Mouse (Mus musculus): ENCODE data around the gene Vps36. TPM values are rescaled to one million over a fixed set of nuclear protein-coding genes. Genes with fewer than 3 reads are reported as not detected.

Vps36 gene
- total and polyA plus RNA-seq, 3 experiments, result 21.7 to 27.9 TPM; not detected in 1

DNA sequence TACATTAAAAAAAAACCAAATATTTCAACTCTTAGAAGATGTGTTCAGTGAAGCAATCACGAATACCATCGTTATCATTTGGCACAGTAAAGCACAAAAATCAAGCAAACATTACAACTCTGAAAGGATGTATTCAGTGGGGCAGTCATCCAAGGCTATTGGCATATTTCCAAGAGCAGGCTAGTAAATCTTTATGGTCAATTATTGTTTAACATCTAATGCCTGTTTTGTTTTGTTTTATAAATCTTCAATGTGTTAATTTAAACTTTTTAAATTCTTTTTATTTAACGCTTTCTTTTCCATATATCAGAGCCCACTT, 42.3 kb upstream of the Vps36 start:
- no peaks in the 10 kb centered on the region for H3K79me2 ChIP-seq (ENCODE audit: control insufficient read depth, insufficient read depth, low read length, poor library complexity)
- TF ChIP-seq JUND (IDR thresholded peaks at IDR 0.05; ENCODE audit: low read depth, low read length) (no peak), GABPA (IDR thresholded peaks at IDR 0.05; ENCODE audit: low read depth, low read length) (no peak), HCFC1 (IDR thresholded peaks at IDR 0.05; ENCODE audit: low read depth, low read length) (no peak), SIN3A (IDR thresholded peaks at IDR 0.05; ENCODE audit: low read length) (no peak), POLR2A (IDR thresholded peaks at IDR 0.05; ENCODE audit: control insufficient read depth in 1 of 2, insufficient read depth in 1 of 2, low read depth in 1 of 2, low read length in 2 of 2, poor library complexity in 1 of 2) (no peak), TAL1 (IDR thresholded peaks at IDR 0.05; ENCODE audit: low read length) (no peak), POLR2AphosphoS5 (IDR thresholded peaks at IDR 0.05; ENCODE audit: borderline replicate concordance, low read depth, low read length) (no peak), E2F4 (IDR thresholded peaks at IDR 0.05; ENCODE audit: borderline replicate concordance, low read depth, low read length) (no peak), MYB (IDR thresholded peaks at IDR 0.05; ENCODE audit: low read depth, low read length) (no peak), CHD2 (IDR thresholded peaks at IDR 0.05; ENCODE audit: low read length) (no peak), EP300 (IDR thresholded peaks at IDR 0.05; ENCODE audit: low read depth in 1 of 2, low read length in 2 of 2) (no peak), USF2 (IDR thresholded peaks at IDR 0.05; ENCODE audit: borderline replicate concordance in 1 of 2, insufficient read depth in 1 of 2, low read depth in 1 of 2, low read length in 2 of 2) (no peak), ZNF384 (IDR thresholded peaks at IDR 0.05; ENCODE audit: low read depth, low read length) (no peak), NELFE (IDR thresholded peaks at IDR 0.05; ENCODE audit: low read depth, low read length) (no peak), MAFK (IDR thresholded peaks at IDR 0.05; ENCODE audit: borderline replicate concordance, low read depth, low read length) (no peak), CHD1 (IDR thresholded peaks at IDR 0.05; ENCODE audit: low read depth, low read length) (no peak), CTCF (IDR thresholded peaks at IDR 0.05 in 2 of 3, conservative IDR thresholded peaks at IDR 0.05 in 1 of 3; ENCODE audit: control insufficient read depth in 1 of 3, insufficient read depth in 1 of 3, low read depth in 2 of 3, low read length in 3 of 3, poor library complexity in 1 of 3, severe bottlenecking in 1 of 3) (no peak), RCOR1 (IDR thresholded peaks at IDR 0.05; ENCODE audit: low read depth, low read length) (no peak), ETS1 (IDR thresholded peaks at IDR 0.05; ENCODE audit: low read depth, low read length) (no peak), ZC3H11A (IDR thresholded peaks at IDR 0.05; ENCODE audit: low read depth, low read length) (no peak)
- H3K4me3 ChIP-seq (ENCODE audit: control insufficient read depth in 1 of 2, insufficient read depth in 1 of 2, low read depth in 2 of 2, low read length in 2 of 2), result no peak overlapping the region
- H3K4me1 ChIP-seq (ENCODE audit: control insufficient read depth in 1 of 2, insufficient read depth in 2 of 2, low read length in 2 of 2), result no peaks in the 10 kb centered on the region
- H3K27me3 ChIP-seq (ENCODE audit: control insufficient read depth in 1 of 2, insufficient read depth in 2 of 2, low read length in 2 of 2), result no peaks in the 10 kb centered on the region
- H3K36me3 ChIP-seq (ENCODE audit: control insufficient read depth in 1 of 2, insufficient read depth in 2 of 2, low read length in 2 of 2), result no peaks in the 10 kb centered on the region
- no peak for DNase-seq (ENCODE audit: low read depth, low spot score)
- H3K27ac ChIP-seq (ENCODE audit: control insufficient read depth, low read depth, low read length), result no peak overlapping the region
- H3K9me3 ChIP-seq (replicated peaks; ENCODE audit: insufficient read depth, low read length), result no peaks in the 10 kb centered on the region
- no peak overlapping the region for H3K9ac ChIP-seq (ENCODE audit: control insufficient read depth, low read depth, low read length, poor library complexity, severe bottlenecking)

DNA sequence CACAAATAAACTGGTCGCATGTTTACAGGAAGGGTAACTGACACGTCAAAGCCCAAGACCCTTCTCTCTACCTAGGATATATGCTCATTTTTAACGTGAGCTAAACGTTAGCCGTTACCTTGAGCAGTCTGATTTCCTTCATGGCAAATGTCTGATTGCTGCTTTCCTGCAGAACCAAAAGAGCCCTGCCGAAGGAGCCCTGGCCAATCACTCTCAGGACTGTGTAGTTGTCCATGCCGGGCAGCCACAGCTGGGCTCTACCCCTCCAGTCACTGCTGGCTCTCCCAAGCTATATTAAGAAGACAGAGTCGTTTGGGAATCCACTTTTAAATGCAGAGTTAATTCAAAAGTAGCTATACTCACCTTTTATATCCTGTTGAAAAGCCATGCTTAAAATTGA, 30.4 kb upstream of the Vps36 start:
- Histone ChIP-seq H3K27me3 (ENCODE audit: control insufficient read depth in 1 of 2, insufficient read depth in 2 of 2, low read length in 2 of 2) (no peaks in the 10 kb centered on the region), H3K4me3 (ENCODE audit: control insufficient read depth in 1 of 2, insufficient read depth in 1 of 2, low read depth in 2 of 2, low read length in 2 of 2) (no peak overlapping the region), H3K79me2 (ENCODE audit: control insufficient read depth, insufficient read depth, low read length, poor library complexity) (no peaks in the 10 kb centered on the region), H3K9ac (ENCODE audit: control insufficient read depth, low read depth, low read length, poor library complexity, severe bottlenecking) (no peak overlapping the region), H3K4me1 (ENCODE audit: control insufficient read depth in 1 of 2, insufficient read depth in 2 of 2, low read length in 2 of 2) (peaks cover 0 to 5% of the 10 kb centered on the region in 2 experiments; a peak in 2 of 4 replicates), H3K36me3 (ENCODE audit: control insufficient read depth in 1 of 2, insufficient read depth in 2 of 2, low read length in 2 of 2) (peaks cover 0 to 3% of the 10 kb centered on the region in 2 experiments; a peak in 2 of 4 replicates), H3K9me3 (replicated peaks; ENCODE audit: insufficient read depth, low read length) (no peaks in the 10 kb centered on the region), H3K27ac (ENCODE audit: control insufficient read depth, low read depth, low read length) (no peak overlapping the region)
- no peak for DNase-seq (ENCODE audit: low read depth, low spot score)
- TF ChIP-seq GATA1 (IDR thresholded peaks at IDR 0.05; ENCODE audit: low read depth, low read length), result no peak
- no peak for TF ChIP-seq MYC (IDR thresholded peaks at IDR 0.05; ENCODE audit: low read depth, low read length)
- no peak for TF ChIP-seq BHLHE40 (IDR thresholded peaks at IDR 0.05; ENCODE audit: borderline replicate concordance, low read depth, low read length)
- no peak for TF ChIP-seq MXI1 (IDR thresholded peaks at IDR 0.05; ENCODE audit: low read depth, low read length)
- no peak for TF ChIP-seq NELFE (IDR thresholded peaks at IDR 0.05; ENCODE audit: low read depth, low read length)
- TF ChIP-seq ZC3H11A (IDR thresholded peaks at IDR 0.05; ENCODE audit: low read depth, low read length), result no peak
- TF ChIP-seq ZMIZ1 (IDR thresholded peaks at IDR 0.05; ENCODE audit: low read depth, low read length), result no peak
- TF ChIP-seq RCOR1 (IDR thresholded peaks at IDR 0.05; ENCODE audit: low read depth, low read length), result no peak
- no peak for TF ChIP-seq NRF1 (IDR thresholded peaks at IDR 0.05; ENCODE audit: insufficient read depth, low read depth, low read length, poor library complexity, severe bottlenecking)
- TF ChIP-seq TAL1 (IDR thresholded peaks at IDR 0.05; ENCODE audit: low read length), result no peak
- no peak for TF ChIP-seq JUND (IDR thresholded peaks at IDR 0.05; ENCODE audit: low read depth, low read length)

Measured in MEL (cell line).